Mouse (Mus musculus): ENCODE data around the gene Lat.
"Not testable (repeated sequence)": the region's sequence is repeated elsewhere in the genome, so short reads cannot be mapped to it uniquely, and the experiment has no call there.

Lat gene

DNA sequence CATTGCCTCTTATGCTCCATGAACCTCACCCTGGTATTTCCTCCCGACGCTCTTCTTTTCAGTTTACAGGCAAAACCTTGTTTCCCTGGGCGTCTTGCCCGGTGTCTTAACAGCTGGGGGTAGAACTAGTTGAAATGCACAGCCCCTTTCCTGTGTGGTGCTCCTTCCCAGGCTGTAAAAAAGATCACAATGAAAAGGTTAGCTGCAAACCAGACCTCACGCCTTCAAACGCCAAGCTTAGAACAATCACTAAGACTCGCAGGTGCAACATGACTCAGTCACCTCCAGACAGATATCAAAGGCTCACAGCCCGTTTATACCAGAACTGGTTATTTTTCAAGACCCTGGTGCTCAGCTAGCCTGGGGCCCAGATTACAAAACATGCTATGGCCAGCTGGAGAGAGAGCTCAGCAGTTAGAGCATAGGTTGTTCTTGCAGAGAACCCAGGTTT lies 29.8 kb downstream of the Lat start:
- in situ Hi-C loops (cut with MboI; ENCODE audit: unreplicated experiment in 2 of 2), result no loop called here

DNA sequence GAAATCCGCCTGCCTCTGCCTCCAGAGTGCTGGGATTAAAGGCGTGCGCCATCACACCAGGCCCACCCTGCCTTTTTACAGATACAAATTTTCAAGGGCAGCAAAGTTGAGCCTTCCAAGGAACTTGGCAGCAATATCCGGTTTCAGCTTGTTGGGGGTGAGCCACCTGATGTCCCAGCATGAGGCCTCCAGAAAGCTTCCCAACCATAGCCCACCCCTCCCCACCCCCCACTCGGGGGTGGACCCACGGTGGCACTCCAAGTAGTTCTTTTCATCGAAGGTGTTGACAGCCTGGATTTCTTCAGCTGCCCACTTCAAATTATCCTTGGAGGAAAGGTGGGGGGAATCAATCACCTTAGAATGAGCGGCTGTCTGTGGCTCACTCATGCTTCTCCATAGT lies 30.5 kb downstream of the Lat start:
- in situ Hi-C loops (cut with MboI; ENCODE audit: unreplicated experiment in 2 of 2), result no loop called here

DNA sequence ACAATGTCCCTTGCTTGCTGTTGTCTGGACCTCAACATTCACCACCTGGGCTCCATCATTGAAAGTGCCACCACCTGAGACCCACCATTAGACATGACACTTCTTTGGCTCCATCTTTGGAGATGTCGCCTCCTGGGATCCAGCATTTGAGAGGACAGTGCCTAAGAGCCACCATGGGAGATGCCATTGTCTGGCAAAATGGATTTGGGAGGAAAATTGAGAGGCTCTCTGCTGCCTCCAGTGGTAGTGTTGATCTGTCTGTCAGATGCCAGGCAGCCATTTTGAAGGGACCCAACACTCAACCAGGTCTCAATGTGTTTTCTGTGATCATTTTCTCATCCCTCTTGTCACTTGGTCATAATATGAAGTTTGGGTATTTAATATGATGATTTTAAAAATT lies 33.8 kb downstream of the Lat start:
- in situ Hi-C loops (cut with MboI; ENCODE audit: unreplicated experiment in 2 of 2), result no loop called here

DNA sequence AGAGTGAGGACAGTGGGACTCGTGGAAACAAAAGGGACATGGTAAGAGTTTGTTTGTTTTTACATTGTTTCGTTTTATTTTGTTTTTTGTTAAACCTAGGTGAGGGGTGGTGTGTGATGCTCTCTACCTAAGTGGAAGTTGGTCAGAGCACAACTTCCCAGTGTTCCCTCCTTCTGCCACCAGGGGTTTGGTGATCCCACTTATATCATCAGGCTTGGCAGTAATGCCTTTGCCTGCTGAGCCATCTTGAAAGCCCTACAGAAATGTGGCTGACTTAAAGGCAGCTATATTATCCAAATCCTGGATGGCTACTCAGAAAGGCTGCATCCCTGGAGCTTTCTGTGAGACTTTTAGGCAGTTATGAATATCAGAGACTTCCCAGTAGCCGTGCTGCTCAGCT lies 36.7 kb downstream of the Lat start:
- in situ Hi-C loops (cut with MboI; ENCODE audit: unreplicated experiment in 2 of 2), result no loop called here

DNA sequence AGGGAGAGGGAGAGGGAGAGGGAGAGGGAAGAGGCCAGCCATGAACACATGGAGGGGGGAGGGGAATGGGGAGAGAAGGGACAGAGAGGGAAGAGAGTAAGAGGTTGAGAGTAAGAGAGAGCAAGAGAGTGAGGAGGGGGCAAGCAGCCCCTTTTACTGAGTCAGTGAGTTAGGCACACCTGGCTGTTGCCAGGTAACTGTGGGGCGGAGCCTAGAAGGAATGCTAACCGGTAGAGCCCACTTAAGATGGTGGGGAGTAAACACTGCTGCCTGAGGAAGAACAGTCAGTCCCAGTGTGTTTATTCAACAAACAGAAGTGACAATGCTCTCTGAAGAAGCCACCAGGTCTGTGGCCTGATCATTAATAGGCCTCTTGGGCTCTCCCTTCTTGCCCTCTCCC lies 38.7 kb downstream of the Lat start:
- in situ Hi-C loops (cut with MboI; ENCODE audit: unreplicated experiment in 2 of 2), result no loop called here

DNA sequence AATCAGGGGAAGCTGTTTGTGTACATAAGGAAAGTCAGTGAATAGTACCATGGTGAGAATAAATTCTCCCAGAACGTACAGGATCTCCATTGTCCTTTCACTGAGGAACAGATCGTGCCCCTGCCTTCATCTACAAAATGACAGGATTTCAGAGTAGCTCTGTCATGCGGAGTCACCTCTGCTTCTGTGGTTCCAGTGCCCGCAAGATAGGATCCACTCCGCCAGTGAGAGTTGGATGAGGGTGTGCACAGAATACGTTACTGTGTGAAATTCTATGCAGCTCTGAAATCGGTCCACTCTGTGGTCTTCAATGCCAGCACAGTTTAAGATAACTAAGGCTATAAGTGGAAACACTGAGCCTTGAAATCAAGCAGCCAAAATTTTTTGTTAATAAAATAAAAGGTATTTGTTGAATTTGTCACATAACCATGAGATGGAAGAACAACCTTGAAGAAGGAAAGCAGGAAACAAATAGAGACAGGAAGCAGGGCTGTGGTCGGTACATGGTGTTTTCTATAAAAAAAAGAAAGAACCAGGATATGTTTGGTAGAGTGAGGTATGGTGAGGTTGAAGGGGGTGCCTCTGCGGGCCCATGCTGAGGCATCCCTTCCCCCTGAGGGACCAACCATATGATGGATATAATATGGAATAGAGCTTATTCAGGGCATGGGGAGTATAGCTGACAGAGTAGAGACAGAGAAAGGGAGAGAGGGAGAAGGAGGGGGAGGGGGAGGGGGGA lies 39.3 kb downstream of the Lat start:
- in situ Hi-C loops (cut with MboI; ENCODE audit: unreplicated experiment in 2 of 2), result no loop called here

DNA sequence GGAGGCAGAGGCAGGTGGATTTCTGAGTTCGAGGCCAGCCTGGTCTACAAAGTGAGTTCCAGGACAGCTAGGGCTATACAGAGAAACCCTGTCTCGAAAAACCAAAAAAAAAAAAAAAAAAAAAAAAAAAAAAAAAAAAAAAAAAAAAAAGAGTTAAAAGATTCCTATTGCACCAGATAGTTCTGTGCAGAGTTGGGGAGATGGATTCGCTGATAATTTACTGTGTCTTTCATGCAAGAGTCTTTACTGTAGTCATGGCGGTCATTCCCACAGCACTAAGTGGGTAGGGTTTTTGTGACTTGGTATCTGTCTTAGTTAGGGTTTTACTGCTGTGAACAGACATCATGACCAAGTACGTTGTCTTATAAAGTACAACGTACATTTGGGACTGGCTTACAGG lies 40.5 kb downstream of the Lat start:
- in situ Hi-C loops (cut with MboI; ENCODE audit: unreplicated experiment in 2 of 2), result not testable (repeated sequence)

DNA sequence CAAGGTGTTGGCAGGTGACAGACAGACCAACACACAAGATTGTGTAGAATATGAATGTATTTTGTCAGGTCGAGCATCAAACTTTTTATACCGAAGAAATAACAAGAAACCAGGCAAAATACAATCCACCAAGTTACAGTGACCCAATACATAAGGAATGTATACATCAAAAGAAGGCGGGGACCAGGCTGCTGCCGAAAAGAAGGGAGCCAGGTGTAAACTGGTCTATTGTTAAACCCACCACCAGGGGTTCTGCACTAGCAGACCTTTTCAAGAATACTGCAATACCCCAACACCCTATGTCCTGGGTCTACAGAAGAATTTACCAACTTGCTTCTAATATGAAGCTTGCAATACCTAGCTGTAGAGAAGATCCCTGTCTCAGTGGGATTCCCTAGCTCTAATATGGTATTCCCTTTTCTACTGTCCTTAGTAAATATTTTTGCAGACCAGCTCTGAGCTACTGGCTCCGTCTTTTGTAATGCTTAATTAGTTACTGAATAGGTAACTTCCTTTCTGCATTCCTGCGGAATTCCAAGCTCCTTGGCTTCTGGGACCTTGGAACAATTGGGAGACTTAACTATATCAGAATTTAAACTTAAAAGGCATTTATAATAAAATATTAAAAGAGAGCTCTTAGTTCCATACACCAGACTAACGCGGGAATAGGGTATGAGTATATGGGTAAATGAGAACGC lies 43.6 kb downstream of the Lat start:
- in situ Hi-C loops (cut with MboI; ENCODE audit: unreplicated experiment in 2 of 2), result not testable (repeated sequence)

DNA sequence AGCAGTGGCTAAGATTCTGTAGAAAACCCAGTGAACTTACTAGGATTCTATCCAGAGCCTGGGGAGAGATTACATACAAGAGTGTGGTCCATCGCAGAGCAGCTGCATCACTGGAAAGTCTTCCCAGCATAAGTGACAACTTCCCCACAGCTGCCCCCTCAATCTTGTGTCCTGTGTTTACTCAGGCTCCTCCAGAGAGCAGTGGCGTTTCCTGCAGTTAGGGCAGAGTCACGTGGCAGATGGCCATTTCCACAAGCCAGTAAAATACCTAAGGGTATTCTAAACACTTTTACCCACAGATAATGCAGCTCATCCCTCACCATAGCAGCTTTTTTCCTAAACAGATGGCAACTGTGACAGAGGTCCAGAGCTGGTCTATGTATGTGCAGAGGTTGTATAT lies 44.6 kb downstream of the Lat start:
- in situ Hi-C loops (cut with MboI; ENCODE audit: unreplicated experiment in 2 of 2), result loop anchor here (5.0 kb wide), 3 partner anchors 53 to 208 kb away; partner anchors contain the start of gene Spns1 (in 2 of the 2)

DNA sequence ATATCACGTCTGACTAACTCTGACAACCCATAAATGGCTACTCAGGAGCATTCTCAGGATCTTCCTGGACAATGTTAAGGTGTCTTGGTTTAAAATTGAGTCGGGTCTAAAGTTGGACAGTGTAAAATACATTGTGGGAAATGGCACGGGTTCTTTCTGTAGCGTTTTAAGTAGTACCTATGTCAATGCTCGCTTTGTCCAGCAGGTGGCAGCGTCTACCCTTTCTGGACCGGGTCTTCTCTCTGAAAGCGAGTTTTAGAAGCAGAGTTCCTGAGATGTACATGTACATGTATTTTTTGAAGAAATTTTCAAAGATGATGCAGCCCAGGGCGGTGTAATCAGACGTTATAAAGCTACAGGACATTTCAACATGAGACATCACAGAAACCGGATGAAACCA lies 45.6 kb downstream of the Lat start:
- in situ Hi-C loops (cut with MboI; ENCODE audit: unreplicated experiment in 2 of 2), result loop anchor here (5.0 kb wide), 3 partner anchors 54 to 209 kb away; partner anchors contain the start of gene Spns1 (in 2 of the 2)

DNA sequence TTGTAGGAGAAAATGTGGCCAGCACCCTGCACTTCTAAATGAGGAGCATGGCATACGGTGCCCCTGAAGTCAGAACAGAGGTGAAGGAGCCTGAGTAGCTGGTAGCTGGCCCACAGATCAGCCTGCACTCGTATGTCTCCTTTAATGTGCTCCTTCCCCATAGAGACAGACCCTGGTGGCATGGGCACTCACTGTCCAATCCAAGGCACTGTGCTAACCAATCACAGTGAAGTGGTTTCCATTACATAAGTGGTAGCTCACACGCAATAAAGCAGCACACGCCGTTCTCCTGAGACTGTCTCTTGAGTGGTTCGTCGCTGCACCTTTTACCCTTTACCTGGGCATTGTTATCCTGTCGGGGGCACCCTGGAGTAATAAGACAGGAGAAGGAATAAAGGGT lies 55.1 kb downstream of the Lat start:
- in situ Hi-C loops (cut with MboI; ENCODE audit: unreplicated experiment in 2 of 2), result no loop called here
